Mouse (Mus musculus): ENCODE results near the gene Syne2.
"Not testable (repeated sequence)": the region's sequence is repeated elsewhere in the genome, so short reads cannot be mapped to it uniquely, and the experiment has no call there.

The Syne2 gene

GRCm38 (mm10) chr12:76104596-76105351 lies 286.8 kb downstream of the Syne2 start:
- no peak for DNase-seq (ENCODE audit: low spot score)

DNA sequence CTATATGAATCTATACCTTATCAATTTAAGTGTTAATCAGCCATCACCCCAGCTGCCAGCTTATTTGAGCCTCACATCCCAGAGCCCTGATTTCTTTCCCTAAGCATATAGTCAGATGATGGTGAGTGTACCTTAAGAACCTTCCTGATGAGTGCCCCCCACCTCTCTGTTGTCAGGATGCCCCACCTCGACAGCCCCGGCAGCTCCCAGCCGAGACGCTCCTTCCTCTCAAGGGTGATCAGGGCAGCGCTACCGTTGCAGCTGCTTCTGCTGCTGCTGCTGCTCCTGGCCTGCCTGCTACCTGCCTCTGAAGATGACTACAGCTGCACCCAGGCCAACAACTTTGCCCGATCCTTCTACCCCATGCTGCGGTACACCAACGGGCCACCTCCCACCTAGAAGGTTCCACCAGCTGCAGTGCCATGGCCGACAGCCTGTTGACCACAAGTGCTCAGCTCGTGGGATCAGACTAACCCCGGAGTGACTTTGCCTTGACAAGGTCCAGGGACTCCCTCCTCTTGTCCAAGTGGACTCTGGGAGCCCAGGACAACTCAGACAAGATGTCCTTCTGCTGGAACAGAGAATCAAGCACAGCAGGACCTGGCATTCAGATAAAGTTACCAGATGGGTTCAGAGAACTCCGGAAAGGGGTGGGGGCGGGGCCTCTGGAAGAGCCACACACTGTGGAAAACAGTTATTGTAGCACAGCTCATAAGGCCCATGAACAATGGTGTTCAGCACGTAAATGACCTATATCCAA lies 291.9 kb downstream of the Syne2 start:
- no peak for DNase-seq (ENCODE audit: low spot score)

DNA sequence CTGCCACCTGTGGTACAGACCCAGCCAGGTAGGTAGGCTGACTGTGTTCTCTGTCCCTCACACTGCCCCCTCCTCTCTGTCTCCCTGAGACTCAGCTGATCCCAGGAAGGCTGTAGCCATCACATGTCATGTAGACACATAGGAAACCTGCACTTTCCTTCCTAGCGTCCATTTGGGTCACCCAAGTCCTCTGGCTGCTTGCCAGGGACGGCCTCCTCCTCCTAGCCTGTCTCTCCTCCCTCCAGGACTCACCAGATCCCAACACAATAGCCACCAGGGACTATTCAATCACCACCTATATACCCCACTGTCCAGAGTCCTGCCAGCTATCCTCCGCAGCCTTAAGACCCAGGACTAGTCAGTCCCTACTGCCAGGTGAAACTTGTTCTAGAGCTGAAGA lies 293.1 kb downstream of the Syne2 start:
- no peak for DNase-seq (ENCODE audit: low spot score)

DNA sequence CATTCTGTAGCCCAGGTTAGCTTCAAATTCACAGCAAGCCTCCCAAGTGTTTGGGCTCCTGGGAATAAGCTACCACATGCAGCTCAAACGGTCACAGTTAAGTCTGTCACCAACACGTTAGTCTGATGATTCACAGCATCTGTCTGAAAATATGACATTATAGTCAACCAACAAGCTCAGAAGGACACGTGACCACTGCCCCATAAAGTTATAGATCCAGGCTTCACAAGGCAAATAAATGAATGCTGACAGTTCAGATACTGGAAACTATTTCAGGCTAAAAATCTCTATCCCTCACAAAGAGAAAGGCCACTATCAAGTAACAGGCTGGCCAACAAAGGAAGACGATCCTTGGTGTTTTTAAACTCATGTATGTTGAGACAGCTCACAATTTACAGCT lies 298.6 kb downstream of the Syne2 start:
- DNase-seq (ENCODE audit: low spot score), result no peak

DNA sequence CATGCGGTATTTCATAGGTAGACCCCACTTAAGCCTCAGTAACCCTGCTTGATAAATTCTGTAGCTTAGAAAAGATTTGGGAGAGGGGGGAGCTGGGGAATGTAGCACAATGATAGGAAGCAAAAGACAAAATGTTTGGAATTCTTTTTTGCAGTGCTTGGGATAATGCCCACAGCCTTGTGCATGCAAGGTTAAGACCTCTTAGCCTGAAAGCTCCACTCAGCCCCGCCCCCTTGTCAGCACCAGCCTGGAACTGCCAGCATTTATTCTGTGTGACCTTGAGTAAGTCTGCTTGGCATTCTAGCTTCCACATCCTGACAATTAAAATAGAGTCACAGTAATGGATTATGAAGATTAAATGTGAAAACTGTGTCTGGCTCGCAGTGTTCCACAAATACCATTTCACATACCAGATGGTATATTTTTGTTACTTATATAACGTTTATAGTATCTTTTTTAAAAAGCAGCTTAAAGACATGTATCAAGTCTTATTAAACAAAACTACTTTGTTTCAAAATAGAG lies 299.8 kb downstream of the Syne2 start:
- DNase-seq (ENCODE audit: low spot score), result no peak

DNA sequence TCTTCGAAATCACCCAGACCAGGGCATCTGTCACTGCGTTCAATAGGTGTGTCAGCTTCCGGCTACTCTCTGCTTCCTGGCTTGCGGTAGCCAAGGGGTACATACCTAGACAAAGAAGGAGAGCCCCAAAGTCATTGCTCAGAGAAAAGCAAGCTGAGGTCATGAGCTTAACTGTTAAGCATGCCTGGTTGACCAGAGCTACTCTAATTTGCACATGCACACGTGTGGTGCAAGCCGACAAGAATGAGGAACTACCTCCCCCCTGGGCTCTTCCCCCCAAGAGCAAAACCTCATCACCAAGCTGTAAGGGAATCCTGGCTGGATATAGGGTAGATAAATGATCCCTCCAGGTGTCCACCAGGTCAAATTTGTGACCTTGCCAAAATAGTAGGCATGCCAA lies 305.3 kb downstream of the Syne2 start:
- no peak for DNase-seq (ENCODE audit: low spot score)

GRCm38 (mm10) chr12:76128306-76128705 lies 310.4 kb downstream of the Syne2 start:
- DNase-seq (ENCODE audit: low spot score), result no peak

DNA sequence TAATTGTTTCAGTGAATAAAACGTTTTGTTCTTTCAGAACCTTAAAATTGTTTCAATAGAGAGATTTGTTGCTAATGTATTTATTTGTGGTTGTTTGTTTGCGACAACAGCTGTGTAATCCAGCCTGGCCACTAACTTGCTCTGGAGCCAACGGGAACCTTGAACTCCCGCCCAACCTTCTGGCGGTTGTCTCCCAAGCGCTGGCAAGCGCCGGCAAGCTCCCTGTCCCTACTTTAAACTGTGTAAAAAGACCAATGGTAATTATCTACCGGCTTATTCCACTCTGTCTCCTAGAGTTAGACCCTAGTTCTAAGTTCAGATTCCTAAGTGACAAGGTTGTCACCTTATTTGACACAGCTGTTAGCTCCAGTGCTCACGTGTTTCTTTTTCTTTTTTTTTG lies 310.9 kb downstream of the Syne2 start:
- no peak for DNase-seq (ENCODE audit: low spot score)

GRCm38 (mm10) chr12:76130281-76130680 lies 312.3 kb downstream of the Syne2 start:
- DNase-seq (ENCODE audit: low spot score), result no peak

- DNase-seq (ENCODE audit: low spot score), result no peak
Measured at GRCm38 (mm10) chr12:76130891-76131290, 313.0 kb downstream of the Syne2 start.

DNA sequence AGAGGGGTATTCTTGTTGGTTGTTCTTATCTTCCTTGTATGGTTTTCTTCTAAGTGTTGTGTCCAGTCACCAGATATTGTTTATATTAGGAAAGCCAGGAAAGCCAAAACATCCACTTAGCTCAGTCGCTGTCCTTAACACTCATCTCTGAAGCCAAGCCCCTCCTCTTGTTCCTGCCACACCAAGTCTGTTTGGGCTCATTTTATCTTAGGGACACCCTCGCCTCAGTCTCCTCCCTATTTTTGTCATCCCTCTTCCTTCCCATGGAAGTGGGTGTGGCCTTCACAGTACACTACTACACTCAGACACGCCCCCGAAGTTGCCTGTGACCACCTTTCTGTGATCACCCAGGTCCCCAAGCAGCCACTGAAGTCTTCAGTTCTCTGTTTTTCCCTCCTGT lies 314.7 kb downstream of the Syne2 start:
- no peak for DNase-seq (ENCODE audit: low spot score)

DNA sequence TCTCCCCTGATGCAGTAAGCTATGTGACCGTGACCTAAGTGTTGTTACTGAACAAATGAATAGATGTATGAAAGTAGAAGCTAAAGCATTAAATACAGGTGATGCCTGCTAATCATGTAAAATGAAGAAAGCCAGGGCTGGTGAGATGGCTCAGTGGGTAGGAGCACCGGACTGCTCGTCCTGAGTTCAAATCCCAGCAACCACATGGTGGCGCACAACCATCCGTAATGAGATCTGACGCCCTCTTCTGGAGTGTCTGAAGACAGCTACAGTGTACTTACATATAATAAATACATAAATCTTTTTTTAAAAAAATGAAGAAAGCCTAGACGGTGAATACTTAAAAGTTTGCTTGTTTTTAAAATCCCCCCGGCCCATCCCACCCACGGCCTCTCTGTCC lies 315.1 kb downstream of the Syne2 start:
- not testable (repeated sequence) for DNase-seq (ENCODE audit: low spot score)

DNA sequence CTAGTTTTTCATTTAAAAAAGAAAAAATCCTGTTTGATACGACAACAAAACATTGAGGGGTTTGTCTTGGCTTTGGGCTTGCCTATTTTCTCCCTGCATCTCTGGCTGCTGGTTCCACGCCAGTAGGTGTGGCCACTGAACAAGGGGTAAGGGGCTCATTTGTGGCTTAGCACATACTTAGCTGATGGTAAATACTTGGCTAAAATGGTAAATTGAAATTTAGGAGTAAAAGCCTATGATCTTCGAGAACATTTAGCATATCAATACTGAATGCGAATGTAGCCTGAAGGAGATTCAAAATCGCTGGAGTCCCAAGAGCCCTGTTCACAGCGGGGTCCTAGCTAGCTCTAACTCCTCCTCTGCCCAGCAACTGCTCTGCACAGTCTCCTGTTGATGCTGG lies 318.8 kb downstream of the Syne2 start:
- DNase-seq (ENCODE audit: low spot score), result no peak

- not testable (repeated sequence) for DNase-seq (ENCODE audit: low spot score)
Measured at GRCm38 (mm10) chr12:76152389-76152788, 334.5 kb downstream of the Syne2 start.
